Mouse (Mus musculus) lung, embryonic 14.5 days (tissue): ENCODE data around the gene Gm8122. TPM values are rescaled to one million over a fixed set of nuclear protein-coding genes. Genes with fewer than 3 reads are reported as not detected.
"Not testable (repeated sequence)": the region's sequence is repeated elsewhere in the genome, so short reads cannot be mapped to it uniquely, and the experiment has no call there.

Experiments
- ATAC-seq: fragments of 200-750 bp; cut with Nextera tagmentation; 2 replicates; pipeline ENCODE4 v1.8.0; 2017; ENCODE audit warnings: mild to moderate bottlenecking, moderate TSS enrichment, moderate library complexity; ENCODE audit not compliant: insufficient read depth
- DNase-seq: peaks from one replicate; pipeline ENCODE4 v3.0.0-alpha.2; 2015
- H3K27ac ChIP-seq: fragments of 300-500 bp; sonication (generic); 2 replicates; pipeline ENCODE4 v1.5.1; 2014; ENCODE audit warnings: low read depth, mild to moderate bottlenecking, moderate library complexity
- H3K27me3 ChIP-seq: fragments of 300-500 bp; sonication (generic); 2 replicates; pipeline ENCODE4 v1.6.1; 2014; ENCODE audit warnings: low read length, control low read depth; ENCODE audit not compliant: insufficient read depth
- H3K36me3 ChIP-seq: fragments of 300-500 bp; sonication (generic); 2 replicates; pipeline ENCODE4 v1.6.1; 2014; ENCODE audit warnings: control low read depth; ENCODE audit not compliant: insufficient read depth
- H3K4me1 ChIP-seq: fragments of 300-500 bp; sonication (generic); 2 replicates; pipeline ENCODE4 v1.6.1; 2014; ENCODE audit warnings: antibody characterized with exemption, control low read depth; ENCODE audit not compliant: insufficient read depth
- H3K4me2 ChIP-seq: fragments of 300-500 bp; sonication (generic); 2 replicates; pipeline ENCODE4 v1.6.1; 2014; ENCODE audit warnings: mild to moderate bottlenecking
- H3K4me3 ChIP-seq: fragments of 300-500 bp; sonication (generic); 2 replicates; pipeline ENCODE4 v1.5.1; 2014; ENCODE audit warnings: low read depth, low read length
- H3K9ac ChIP-seq: fragments of 300-500 bp; sonication (generic); 2 replicates; pipeline ENCODE4 v1.6.1; 2014
- H3K9me3 ChIP-seq: fragments of 300-500 bp; sonication (generic); 2 replicates; pipeline ENCODE4 v1.6.1; 2016; ENCODE audit warnings: low read depth, low read length, control low read depth
- CTCF ChIP-seq: IDR thresholded peaks from 2 replicates; pipeline ENCODE4 v1.5.1; 2016; ENCODE audit warnings: antibody characterized with exemption, low read depth
- WGBS: fragments of 180-500 bp; shearing (Covaris S2); extraction: QIAGEN DNeasy Blood & Tissue Kit; methylation state at CpG from one replicate; pipeline ENCODE4 v1.1.7; 2014; 5-methylcytosine and 5-hydroxymethylcytosine counted together
- polyA plus RNA-seq: library from polyadenylated mRNA; unstranded; fragments of >200 nt; fragmentation: Nextera tagmentation; extraction: Ambion mirVana; gene quantifications from 2 replicates; pipeline ENCODE4 v1.2.1, GENCODE M21; 2014

The Gm8122 gene
- polyA plus RNA-seq, 1 experiment from 2014 or later = not detected

GRCm38 (mm10) chr14:43256511-43256910 is 21.4 kb upstream of the Gm8122 start:
- not testable (repeated sequence) for H3K9me3 ChIP-seq

GRCm38 (mm10) chr14:43250549-43251253 is 15.6 kb upstream of the Gm8122 start:
- H3K36me3 ChIP-seq, H3K27me3 ChIP-seq, H3K4me3 ChIP-seq, H3K9ac ChIP-seq, H3K4me2 ChIP-seq, H3K9me3 ChIP-seq, H3K4me1 ChIP-seq, H3K27ac ChIP-seq, DNase-seq: not testable (repeated sequence)
- peak; percentile 56; the same call in 1 of the 2 replicates for ATAC-seq
- TF ChIP-seq CTCF = peak; percentile 12; the same call in 1 of the 2 replicates
- 27% methylated on average over 5 of the region's 6 CpGs for WGBS

More at GRCm38 (mm10) chr14:43256511-43256910, 21.4 kb upstream of the Gm8122 start:
- not testable (repeated sequence) for H3K27me3 ChIP-seq, H3K27ac ChIP-seq, H3K4me1 ChIP-seq, H3K4me3 ChIP-seq, H3K4me2 ChIP-seq, DNase-seq, H3K9ac ChIP-seq, ATAC-seq, H3K36me3 ChIP-seq
- 67% methylated on average over 1 of the region's 1 CpGs for WGBS

- not testable (repeated sequence) for H3K4me2 ChIP-seq, H3K4me3 ChIP-seq, H3K27ac ChIP-seq, H3K36me3 ChIP-seq, H3K4me1 ChIP-seq, H3K9ac ChIP-seq, H3K9me3 ChIP-seq, H3K27me3 ChIP-seq, DNase-seq
- ATAC-seq = peak; percentile 62; the same call in 1 of the 2 replicates
- 18% methylated on average over 10 of the region's 12 CpGs for WGBS
Measured at GRCm38 (mm10) chr14:43249611-43250170, 14.6 kb upstream of the Gm8122 start.

GRCm38 (mm10) chr14:43237769-43238168 is 2.7 kb upstream of the Gm8122 start:
- H3K27ac ChIP-seq, H3K4me3 ChIP-seq, H3K27me3 ChIP-seq, H3K9ac ChIP-seq, H3K4me1 ChIP-seq, ATAC-seq, H3K36me3 ChIP-seq, H3K9me3 ChIP-seq, H3K4me2 ChIP-seq, DNase-seq: not testable (repeated sequence)

Other genes with a start within 250 kb of the Gm8122 start
- not detected in 2 replicates for gene Gm8082, start 241.7 kb downstream of the Gm8122 start, polyA plus RNA-seq
- gene Gm10376, start 219.7 kb downstream of the Gm8122 start, polyA plus RNA-seq = not detected in 2 replicates
- gene Gm8094, start 158.7 kb downstream of the Gm8122 start, polyA plus RNA-seq = not detected in 2 replicates
- gene Gm8104, start 134.7 kb downstream of the Gm8122 start, polyA plus RNA-seq = 0.12 TPM in 1 of 2 replicates, not detected in the other
- 0.12 and 0.20 TPM in 2 replicates for gene Gm7233, start 55.4 kb downstream of the Gm8122 start, polyA plus RNA-seq
- gene Gm8126, start 23.3 kb upstream of the Gm8122 start, polyA plus RNA-seq = 0.14 TPM in 1 of 2 replicates, not detected in the other
- not detected in 2 replicates for gene Gm9732, start 39.7 kb upstream of the Gm8122 start, polyA plus RNA-seq
- not detected in 2 replicates for gene Gm8127, start 58.5 kb upstream of the Gm8122 start, polyA plus RNA-seq
- gene 1700001F09Rik, start 112.5 kb upstream of the Gm8122 start, polyA plus RNA-seq = not detected in 2 replicates
- gene Gm8138, start 181.0 kb upstream of the Gm8122 start, polyA plus RNA-seq = not detected in 2 replicates